Mouse (Mus musculus): ENCODE results near the gene Pbx2. TPM values are rescaled to one million over a fixed set of nuclear protein-coding genes. Genes with fewer than 3 reads are reported as not detected.

The Pbx2 gene
- total and polyA plus RNA-seq, 2 experiments from 2014 or later = 9.6 to 95.6 TPM

DNA sequence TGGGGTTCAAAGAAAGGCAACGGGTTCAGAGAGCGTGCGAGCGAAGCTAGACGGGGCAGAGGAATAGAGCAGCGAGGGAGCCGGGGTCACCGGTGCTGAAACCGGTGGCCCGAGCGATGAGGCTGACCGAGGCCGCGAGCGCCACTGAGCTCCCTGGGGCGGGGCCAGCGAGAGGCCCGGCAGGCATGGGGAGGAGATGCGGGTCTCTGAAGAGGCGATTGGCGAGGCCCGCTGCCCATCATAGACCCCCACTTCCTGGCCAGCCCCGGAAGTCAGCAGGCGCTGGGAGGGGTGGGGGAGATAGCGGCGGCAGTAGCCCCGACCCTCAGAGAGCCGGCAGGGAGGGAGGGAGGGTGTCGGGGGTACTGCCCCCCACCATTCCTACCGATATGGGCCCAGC is 14.5 kb downstream of the Pbx2 start:
- TF ChIP-seq CTCF (IDR thresholded peaks at IDR 0.05) = no peak
- H3K36me3 ChIP-seq (ENCODE audit: insufficient read depth, low read length) = peaks cover 3% of the 10 kb centered on the region; the same call in 1 of the 2 replicates
- H3K4me3 ChIP-seq (ENCODE audit: low read depth, low read length) = peak overlapping the region; percentile 87
- no peaks in the 10 kb centered on the region for H3K27me3 ChIP-seq (ENCODE audit: insufficient read depth, low read length)
- WGBS = 0% methylated on average over 30 of the region's 30 CpGs
- peak overlapping the region; percentile 90 for H3K27ac ChIP-seq (ENCODE audit: low read depth, low read length)
- H3K9ac ChIP-seq (replicated peaks; ENCODE audit: low read length, poor library complexity, severe bottlenecking) = peak overlapping the region; percentile 100
- DNase-seq (ENCODE audit: low spot score) = peak; percentile 97
- H3K4me1 ChIP-seq (ENCODE audit: insufficient read depth, low read length) = peaks cover 14% of the 10 kb centered on the region; the same call in 1 of the 2 replicates
- peak; percentile 47 for ATAC-seq (ENCODE audit: low FRiP score)
- no peaks in the 10 kb centered on the region for H3K9me3 ChIP-seq (ENCODE audit: low read length)
- H3K4me2 ChIP-seq (ENCODE audit: low read depth, low read length, poor library complexity, severe bottlenecking) = peak overlapping the region; percentile 92

DNA sequence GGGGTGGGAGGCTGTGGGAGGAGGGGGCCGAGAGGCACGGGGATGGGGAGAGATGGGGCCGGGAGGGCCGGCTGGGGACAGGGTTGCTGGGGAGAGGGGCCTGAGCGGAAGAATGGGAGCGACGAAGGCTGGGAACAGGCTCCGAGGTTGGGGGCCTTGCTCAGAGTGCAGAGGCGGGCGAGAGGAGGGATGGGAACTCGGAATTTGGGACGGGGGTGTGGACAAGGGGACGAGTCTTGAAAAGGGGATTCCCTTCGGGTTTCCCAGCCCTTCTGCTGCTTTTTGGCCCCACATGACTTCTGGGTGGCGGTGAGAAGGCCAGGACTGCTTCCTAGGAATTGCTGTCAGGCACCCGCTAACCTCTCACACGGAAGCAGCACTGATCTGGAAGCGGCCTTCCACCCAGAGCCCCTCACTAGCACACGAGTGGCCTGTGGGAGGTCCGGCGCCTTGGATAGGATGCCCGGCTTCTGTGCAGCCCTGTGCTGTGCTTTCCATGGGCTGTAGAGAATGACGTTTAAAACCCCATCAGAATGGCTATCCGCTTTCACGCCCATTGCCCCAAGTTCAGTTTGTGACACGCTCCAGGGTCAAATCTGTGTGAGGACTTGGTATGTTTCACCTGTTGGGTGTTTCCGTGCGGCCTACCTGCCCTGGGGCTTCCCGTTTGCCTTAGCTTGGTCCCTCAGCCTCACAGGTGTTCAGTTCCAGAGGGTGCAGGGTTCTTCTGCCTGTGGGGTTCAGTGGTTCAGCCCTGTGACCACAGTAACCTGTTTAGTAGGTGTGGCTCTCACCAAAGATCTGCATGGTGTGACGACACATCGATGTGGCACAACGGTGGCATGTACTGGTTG is 15.3 kb downstream of the Pbx2 start:
- H3K27me3 ChIP-seq (ENCODE audit: insufficient read depth, low read length) = no peaks in the 10 kb centered on the region
- DNase-seq (ENCODE audit: low spot score) (peak; percentile 20), ATAC-seq (ENCODE audit: low FRiP score) (no peak)
- no peak for TF ChIP-seq CTCF (IDR thresholded peaks at IDR 0.05)
- H3K9ac ChIP-seq (replicated peaks; ENCODE audit: low read length, poor library complexity, severe bottlenecking) = peak overlapping the region; percentile 100
- peaks cover 7% of the 10 kb centered on the region for H3K36me3 ChIP-seq (ENCODE audit: insufficient read depth, low read length)
- peak overlapping the region; percentile 90 for H3K27ac ChIP-seq (ENCODE audit: low read depth, low read length)
- 19% methylated on average over 32 of the region's 32 CpGs for WGBS
- H3K4me2 ChIP-seq (ENCODE audit: low read depth, low read length, poor library complexity, severe bottlenecking) = peak overlapping the region; percentile 92
- H3K9me3 ChIP-seq (ENCODE audit: low read length) = no peaks in the 10 kb centered on the region
- peaks cover 14% of the 10 kb centered on the region; the same call in 1 of the 2 replicates for H3K4me1 ChIP-seq (ENCODE audit: insufficient read depth, low read length)
- H3K4me3 ChIP-seq (ENCODE audit: low read depth, low read length) = peak overlapping the region; percentile 87

DNA sequence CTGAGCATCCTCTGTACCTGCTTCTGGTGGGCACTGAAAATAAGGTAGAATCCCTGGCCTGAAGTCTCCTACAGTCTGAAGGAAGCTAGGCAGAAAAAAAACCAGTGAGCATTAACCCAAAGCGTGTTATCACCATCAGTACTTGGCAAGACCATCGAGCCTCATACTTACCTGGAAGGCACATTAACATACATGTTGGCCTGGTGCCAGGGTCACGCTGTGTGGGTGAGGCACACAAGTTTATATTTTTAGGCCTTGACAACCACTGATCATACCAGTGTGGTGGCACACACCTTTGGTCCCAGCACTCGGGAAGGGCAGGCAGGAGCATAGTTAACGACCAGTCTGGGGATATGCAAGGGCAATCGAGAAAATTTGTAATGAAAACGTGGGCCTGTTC is 16.9 kb downstream of the Pbx2 start:
- Histone ChIP-seq H3K27me3 (ENCODE audit: insufficient read depth, low read length) (no peaks in the 10 kb centered on the region), H3K4me2 (ENCODE audit: low read depth, low read length, poor library complexity, severe bottlenecking) (no peak overlapping the region), H3K9ac (replicated peaks; ENCODE audit: low read length, poor library complexity, severe bottlenecking) (peak overlapping the region; percentile 42), H3K36me3 (ENCODE audit: insufficient read depth, low read length) (peaks cover 22% of the 10 kb centered on the region), H3K27ac (ENCODE audit: low read depth, low read length) (no peak overlapping the region), H3K4me3 (ENCODE audit: low read depth, low read length) (no peak overlapping the region), H3K9me3 (ENCODE audit: low read length) (no peaks in the 10 kb centered on the region), H3K4me1 (ENCODE audit: insufficient read depth, low read length) (peaks cover 14% of the 10 kb centered on the region; the same call in 1 of the 2 replicates)
- WGBS = 86% methylated on average over 7 of the region's 7 CpGs
- DNase-seq (ENCODE audit: low spot score) (no peak), ATAC-seq (ENCODE audit: low FRiP score) (no peak)
- TF ChIP-seq CTCF (IDR thresholded peaks at IDR 0.05) = no peak

DNA sequence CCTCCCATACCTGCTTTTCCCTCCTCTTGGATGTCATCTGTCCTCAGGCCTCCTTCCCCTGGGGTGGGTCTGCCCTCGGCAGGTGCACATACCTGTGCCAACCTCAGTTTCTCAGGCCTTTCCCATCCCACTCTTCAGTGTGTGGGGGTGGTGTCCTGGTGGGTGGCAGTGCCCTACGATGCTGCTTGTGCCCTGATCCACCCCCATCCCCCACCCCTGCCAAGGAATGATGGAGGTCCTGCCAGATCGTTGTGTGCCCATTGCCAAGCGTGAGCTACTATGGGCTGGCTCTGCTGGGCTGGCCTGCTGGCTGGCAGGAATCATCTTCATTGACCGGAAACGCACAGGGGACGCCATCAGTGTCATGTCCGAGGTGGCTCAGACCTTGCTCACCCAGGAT is 20.0 kb downstream of the Pbx2 start:
- no peak overlapping the region for H3K4me2 ChIP-seq (ENCODE audit: low read depth, low read length, poor library complexity, severe bottlenecking)
- H3K4me1 ChIP-seq (ENCODE audit: insufficient read depth, low read length) = peaks cover 10% of the 10 kb centered on the region; the same call in 1 of the 2 replicates
- H3K27me3 ChIP-seq (ENCODE audit: insufficient read depth, low read length) = no peaks in the 10 kb centered on the region
- no peak for ATAC-seq (ENCODE audit: low FRiP score)
- DNase-seq (ENCODE audit: low spot score) = no peak
- WGBS = 93% methylated on average over 8 of the region's 8 CpGs
- H3K9ac ChIP-seq (replicated peaks; ENCODE audit: low read length, poor library complexity, severe bottlenecking) = no peak overlapping the region
- no peak overlapping the region for H3K4me3 ChIP-seq (ENCODE audit: low read depth, low read length)
- peaks cover 42% of the 10 kb centered on the region for H3K36me3 ChIP-seq (ENCODE audit: insufficient read depth, low read length)
- H3K9me3 ChIP-seq (ENCODE audit: low read length) = no peaks in the 10 kb centered on the region
- TF ChIP-seq CTCF (IDR thresholded peaks at IDR 0.05) = no peak
- no peak overlapping the region for H3K27ac ChIP-seq (ENCODE audit: low read depth, low read length)

DNA sequence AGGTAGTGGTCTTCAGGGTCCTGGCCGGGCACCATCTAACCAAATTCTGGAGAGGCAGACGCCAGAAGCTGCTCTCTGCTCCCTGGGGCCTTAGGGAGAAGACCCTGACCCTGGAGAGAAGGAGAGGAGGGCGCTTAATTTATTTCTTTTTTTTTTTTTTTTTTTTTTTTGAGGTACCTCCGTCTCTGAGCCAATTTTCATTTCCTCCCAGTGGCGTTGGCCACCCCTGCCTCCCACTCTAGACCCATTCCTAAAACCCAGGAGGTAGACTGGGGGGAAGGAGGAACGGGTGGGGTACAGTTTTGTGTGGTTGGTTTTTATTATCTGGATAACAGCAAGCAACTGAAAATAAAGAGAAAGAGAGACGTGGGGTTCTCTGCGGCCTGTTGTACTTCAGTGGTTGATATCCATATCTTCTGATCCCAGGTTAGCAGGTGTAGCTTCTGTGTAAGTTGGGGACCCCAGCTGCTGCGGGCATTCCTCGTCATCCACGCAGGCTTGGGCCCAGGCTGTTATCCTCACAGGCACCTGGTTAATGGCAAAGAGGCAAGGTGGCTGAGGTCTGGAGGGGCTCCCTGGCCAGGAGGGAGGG is 22.1 kb downstream of the Pbx2 start:
- no peaks in the 10 kb centered on the region for H3K27me3 ChIP-seq (ENCODE audit: insufficient read depth, low read length)
- H3K36me3 ChIP-seq (ENCODE audit: insufficient read depth, low read length) = peaks cover 52% of the 10 kb centered on the region
- H3K4me1 ChIP-seq (ENCODE audit: insufficient read depth, low read length) = no peaks in the 10 kb centered on the region; the same call in 1 of the 2 replicates
- H3K27ac ChIP-seq (ENCODE audit: low read depth, low read length) = no peak overlapping the region
- H3K9me3 ChIP-seq (ENCODE audit: low read length) = no peaks in the 10 kb centered on the region
- WGBS = 87% methylated on average over 11 of the region's 11 CpGs
- no peak overlapping the region for H3K4me2 ChIP-seq (ENCODE audit: low read depth, low read length, poor library complexity, severe bottlenecking)
- DNase-seq (ENCODE audit: low spot score) (no peak), ATAC-seq (ENCODE audit: low FRiP score) (no peak)
- no peak overlapping the region for H3K4me3 ChIP-seq (ENCODE audit: low read depth, low read length)
- no peak for TF ChIP-seq CTCF (IDR thresholded peaks at IDR 0.05)
- H3K9ac ChIP-seq (replicated peaks; ENCODE audit: low read length, poor library complexity, severe bottlenecking) = no peak overlapping the region

DNA sequence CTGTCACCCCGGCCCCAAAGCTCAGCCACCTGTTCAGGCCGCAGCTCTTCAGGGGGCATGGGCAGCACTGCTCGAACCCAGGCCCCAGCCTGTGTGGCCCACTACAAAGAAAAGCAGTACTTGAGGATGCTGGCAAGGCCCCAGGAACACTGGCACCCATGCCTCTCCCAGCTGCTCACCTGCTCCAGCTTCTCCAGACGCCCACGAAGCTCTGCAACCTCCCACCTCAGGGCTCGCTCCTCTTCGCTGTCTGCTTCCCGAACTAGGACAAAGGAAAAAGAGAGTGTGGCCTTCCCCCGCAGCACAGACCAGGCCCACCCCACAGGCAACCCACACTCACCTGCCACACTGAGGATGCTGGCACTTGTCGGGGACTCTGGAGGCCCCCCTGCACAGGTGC is 22.8 kb downstream of the Pbx2 start:
- 92% methylated on average over 10 of the region's 10 CpGs for WGBS
- no peak for TF ChIP-seq CTCF (IDR thresholded peaks at IDR 0.05)
- no peaks in the 10 kb centered on the region for H3K9me3 ChIP-seq (ENCODE audit: low read length)
- H3K9ac ChIP-seq (replicated peaks; ENCODE audit: low read length, poor library complexity, severe bottlenecking) = no peak overlapping the region
- H3K36me3 ChIP-seq (ENCODE audit: insufficient read depth, low read length) = peaks cover 52% of the 10 kb centered on the region
- DNase-seq (ENCODE audit: low spot score) (no peak), ATAC-seq (ENCODE audit: low FRiP score) (no peak)
- H3K4me2 ChIP-seq (ENCODE audit: low read depth, low read length, poor library complexity, severe bottlenecking) = no peak overlapping the region
- H3K27ac ChIP-seq (ENCODE audit: low read depth, low read length) = no peak overlapping the region
- no peaks in the 10 kb centered on the region for H3K27me3 ChIP-seq (ENCODE audit: insufficient read depth, low read length)
- no peak overlapping the region for H3K4me3 ChIP-seq (ENCODE audit: low read depth, low read length)
- no peaks in the 10 kb centered on the region; the same call in 1 of the 2 replicates for H3K4me1 ChIP-seq (ENCODE audit: insufficient read depth, low read length)

Data from midbrain, postnatal 0 days (tissue).